Mouse (Mus musculus): Measurements from ENCODE around the gene Six2.

- TF ChIP-seq EP300 (IDR thresholded peaks at IDR 0.05; ENCODE audit: low read depth): no peak
- TF ChIP-seq CTCF (IDR thresholded peaks at IDR 0.05; ENCODE audit: low read depth): no peak
Observed at GRCm38 (mm10) chr17:85681741-85682140, 6.3 kb downstream of the Six2 start.
